Mouse (Mus musculus) myocyte (in vitro differentiated cells): ENCODE measurements around the gene Lrrc8c. TPM values are rescaled to one million over a fixed set of nuclear protein-coding genes. Genes with fewer than 3 reads are reported as not detected.

Experiments
- H3K27me3 ChIP-seq: one replicate; pipeline ENCODE4 v1.6.1; 2011; ENCODE audit not compliant: control insufficient read depth, insufficient read depth, insufficient read length
- H3K36me3 ChIP-seq: one replicate; pipeline ENCODE4 v1.6.1; 2011; ENCODE audit not compliant: control insufficient read depth, insufficient read depth
- H3K4me2 ChIP-seq: one replicate; pipeline ENCODE4 v1.6.1; 2011; ENCODE audit warnings: low read depth, control low read depth
- H3K4me3 ChIP-seq: one replicate; pipeline ENCODE4 v1.5.1; 2011; ENCODE audit warnings: mild to moderate bottlenecking, control low read depth, moderate library complexity
- H3K79me2 ChIP-seq: one replicate; pipeline ENCODE4 v1.6.1; 2011; ENCODE audit not compliant: control insufficient read depth, insufficient read depth
- H3ac ChIP-seq: one replicate; pipeline ENCODE4 v1.6.1; 2011; ENCODE audit not compliant: control insufficient read depth, insufficient read length
- CEBPB ChIP-seq: IDR thresholded peaks from 2 replicates; pipeline ENCODE4 v1.6.1; 2011; ENCODE audit warnings: mild to moderate bottlenecking, moderate library complexity; ENCODE audit not compliant: poor library complexity, insufficient read depth, severe bottlenecking
- E2F4 ChIP-seq: IDR thresholded peaks from one replicate; pipeline ENCODE4 v1.6.1; 2011; ENCODE audit warnings: mild to moderate bottlenecking, control low read depth, moderate library complexity; ENCODE audit not compliant: insufficient read depth
- MAX ChIP-seq: IDR thresholded peaks from one replicate; pipeline ENCODE4 v1.6.1; 2011; ENCODE audit warnings: low read depth, mild to moderate bottlenecking, control low read depth
- MYOD1 ChIP-seq, 3 experiments: IDR thresholded peaks; one replicate each; pipeline ENCODE4 v1.6.1; 2011; ENCODE audit warnings: control low read depth in 2 of 3, low read depth in 2 of 3, mild to moderate bottlenecking in 2 of 3, moderate library complexity in 1 of 3; ENCODE audit not compliant: insufficient read length in 2 of 3, control insufficient read depth in 1 of 3
- MYOG ChIP-seq, 3 experiments: IDR thresholded peaks; one replicate each; pipeline ENCODE4 v1.6.1; 2011; ENCODE audit warnings: control low read depth in 2 of 3, low read depth in 2 of 3, mild to moderate bottlenecking in 2 of 3; ENCODE audit not compliant: insufficient read length in 2 of 3, control insufficient read depth in 1 of 3, insufficient read depth in 1 of 3
- POLR2A ChIP-seq: IDR thresholded peaks from one replicate; pipeline ENCODE4 v1.6.1; 2011; ENCODE audit warnings: low read depth, mild to moderate bottlenecking, control low read depth, moderate library complexity; ENCODE audit not compliant: insufficient read length
- POLR2AphosphoS2 ChIP-seq: IDR thresholded peaks from one replicate; pipeline ENCODE4 v1.6.1; 2011; ENCODE audit warnings: low read depth, control low read depth; ENCODE audit not compliant: insufficient read length
- REST ChIP-seq: IDR thresholded peaks from one replicate; pipeline ENCODE4 v1.6.1; 2011; ENCODE audit warnings: mild to moderate bottlenecking, control low read depth, moderate library complexity; ENCODE audit not compliant: insufficient read depth, insufficient read length
- SRF ChIP-seq: IDR thresholded peaks from one replicate; pipeline ENCODE4 v1.6.1; 2011; ENCODE audit warnings: low read depth; ENCODE audit not compliant: control insufficient read depth, insufficient read length
- TCF12 ChIP-seq: IDR thresholded peaks from one replicate; pipeline ENCODE4 v1.6.1; 2011; ENCODE audit warnings: mild to moderate bottlenecking, control low read depth; ENCODE audit not compliant: poor library complexity, insufficient read depth, severe bottlenecking
- TCF3 ChIP-seq: IDR thresholded peaks from one replicate; pipeline ENCODE4 v1.6.1; 2011; ENCODE audit warnings: low read depth, control low read depth; ENCODE audit not compliant: insufficient read length
- USF1 ChIP-seq: IDR thresholded peaks from one replicate; pipeline ENCODE4 v1.6.1; 2011; ENCODE audit warnings: low read depth, mild to moderate bottlenecking, control low read depth, moderate library complexity
- polyA plus RNA-seq: library from polyadenylated mRNA; unstranded; fragments of >200 nt; fragmentation: generic; extraction: Trizol; gene quantifications from one replicate; pipeline ENCODE4 v1.2.1, GENCODE M21; 2012; ENCODE audit warnings: missing spikeins

Gene Lrrc8c
- polyA plus RNA-seq, 1 experiment: 7.9 TPM

DNA sequence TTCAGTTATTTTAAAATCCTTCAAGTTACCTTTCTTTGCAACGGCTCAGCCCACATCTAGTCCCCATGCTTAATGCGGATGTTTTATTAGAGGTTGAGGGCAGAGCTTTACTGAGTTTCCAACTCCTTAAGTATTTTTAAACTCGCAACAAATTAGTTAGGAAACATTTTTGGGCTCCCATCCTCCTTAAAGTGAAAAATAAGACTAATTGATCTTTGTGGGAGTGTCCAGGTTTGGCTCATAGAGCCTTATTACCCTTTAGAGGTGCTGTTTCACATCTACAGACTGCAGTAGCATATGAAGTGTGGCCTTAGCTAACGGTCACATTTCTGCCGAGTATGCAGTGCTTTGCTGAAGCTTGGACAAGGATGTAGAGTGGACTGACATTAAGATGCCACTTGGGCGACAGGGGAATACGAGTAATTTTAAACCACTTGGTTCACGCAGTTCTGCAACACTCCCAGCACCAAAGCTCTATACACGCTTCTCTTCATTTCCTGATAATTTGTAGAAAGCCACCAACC is 1.3 kb downstream of the Lrrc8c start:
- no peak for TF ChIP-seq MAX
- TF ChIP-seq REST: no peak
- peaks cover 18% of the 10 kb centered on the region for H3K79me2 ChIP-seq

DNA sequence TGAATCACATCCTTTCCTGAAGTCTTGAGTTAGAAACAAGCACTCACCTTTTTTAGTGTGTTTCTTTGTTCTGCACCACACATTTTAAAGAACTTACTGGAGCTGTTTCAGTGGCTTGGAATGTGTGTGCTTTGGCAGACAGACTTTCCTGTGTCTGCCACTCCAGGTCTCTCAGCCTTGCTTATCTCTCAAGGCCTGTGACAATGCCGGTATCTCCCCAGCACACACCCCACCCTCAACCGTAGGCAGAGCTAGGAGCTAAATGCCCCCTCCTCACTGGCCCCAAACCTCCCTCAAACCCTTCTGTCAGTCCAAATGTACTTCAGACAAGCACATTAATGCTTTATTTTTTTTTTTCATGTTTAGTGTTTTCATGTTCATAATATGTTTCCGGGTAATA is 4.3 kb downstream of the Lrrc8c start:
- TF ChIP-seq MYOD1 (IDR thresholded peaks at IDR 0.05; ENCODE audit: control insufficient read depth in 1 of 3, insufficient read length in 2 of 3, low read depth in 2 of 3) (no peak), E2F4 (no peak)
- Histone ChIP-seq H3K79me2 (peaks cover 18% of the 10 kb centered on the region), H3K27me3 (no peaks in the 10 kb centered on the region), H3K4me3 (no peak overlapping the region), H3ac (no peak overlapping the region), H3K4me2 (no peak overlapping the region), H3K36me3 (peaks cover 5% of the 10 kb centered on the region)

More for the DNA sequence above, 1.3 kb downstream of the Lrrc8c start:
- H3ac ChIP-seq: peak overlapping the region; percentile 91
- peak overlapping the region; percentile 78 for H3K4me2 ChIP-seq
- H3K27me3 ChIP-seq: no peaks in the 10 kb centered on the region
- peaks cover 5% of the 10 kb centered on the region for H3K36me3 ChIP-seq
- H3K4me3 ChIP-seq: peak overlapping the region; percentile 69

DNA sequence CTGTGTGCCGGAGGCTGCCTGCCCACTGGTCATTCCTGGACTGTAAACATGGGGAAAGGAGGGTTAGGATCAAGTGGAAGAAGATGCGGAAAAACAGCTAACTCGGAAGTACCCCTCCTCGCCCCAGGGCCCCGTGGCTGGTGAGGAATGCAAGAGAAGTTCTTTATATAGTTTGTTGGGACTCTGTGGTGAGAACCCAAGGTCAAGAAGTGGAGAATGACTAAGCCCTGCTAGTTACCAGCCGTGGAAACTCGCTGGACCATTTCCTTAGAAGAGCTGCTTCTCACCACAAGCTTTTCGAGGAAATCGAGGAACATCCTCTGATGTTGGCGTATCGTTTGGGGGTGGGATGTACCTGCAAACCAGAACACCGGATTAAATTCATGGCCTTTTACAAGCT is 5.8 kb downstream of the Lrrc8c start:
- Histone ChIP-seq H3K27me3 (no peaks in the 10 kb centered on the region), H3ac (no peak overlapping the region), H3K4me3 (no peak overlapping the region), H3K4me2 (no peak overlapping the region), H3K79me2 (peaks cover 19% of the 10 kb centered on the region), H3K36me3 (peaks cover 5% of the 10 kb centered on the region)
- TF ChIP-seq E2F4 (no peak), MAX (no peak), CEBPB (no peak), MYOD1 (IDR thresholded peaks at IDR 0.05; ENCODE audit: control insufficient read depth in 1 of 3, insufficient read length in 2 of 3, low read depth in 2 of 3) (no peak), REST (no peak), SRF (no peak), TCF3 (no peak), TCF12 (no peak), USF1 (no peak), POLR2AphosphoS2 (no peak), MYOG (IDR thresholded peaks at IDR 0.05; ENCODE audit: control insufficient read depth in 1 of 3, insufficient read depth in 1 of 3, insufficient read length in 2 of 3, low read depth in 2 of 3) (no peak), POLR2A (no peak)

DNA sequence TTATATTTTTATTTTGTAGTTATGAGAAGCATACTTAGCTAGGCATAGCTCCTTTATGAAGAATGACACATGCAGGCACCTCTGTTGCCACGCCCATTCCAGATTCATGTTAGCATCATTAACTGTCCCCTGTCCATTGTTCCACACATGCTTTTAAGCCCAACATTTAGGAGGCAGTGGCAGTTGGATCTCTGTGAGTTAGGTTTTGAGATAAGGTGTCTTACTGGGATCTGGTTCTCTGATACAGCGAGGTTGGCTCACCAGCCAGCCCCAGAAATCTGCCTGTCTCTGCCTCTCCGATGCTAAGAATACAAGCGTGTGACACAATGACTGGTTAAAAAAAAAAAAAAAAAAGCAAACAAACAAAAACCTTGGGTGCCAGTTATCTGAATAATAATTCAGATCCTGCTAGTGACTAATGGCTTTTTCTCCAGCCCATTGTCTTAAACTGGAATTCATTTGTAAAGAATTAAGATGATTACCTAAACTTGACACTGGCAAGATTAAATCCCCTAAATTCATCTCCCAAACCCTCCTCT is 7.0 kb downstream of the Lrrc8c start:
- Histone ChIP-seq H3K4me2 (no peak overlapping the region), H3ac (no peak overlapping the region), H3K4me3 (no peak overlapping the region), H3K79me2 (peaks cover 25% of the 10 kb centered on the region), H3K36me3 (peaks cover 5% of the 10 kb centered on the region), H3K27me3 (no peaks in the 10 kb centered on the region)
- TF ChIP-seq REST (no peak), MYOD1 (IDR thresholded peaks at IDR 0.05; ENCODE audit: control insufficient read depth in 1 of 3, insufficient read length in 2 of 3, low read depth in 2 of 3) (no peak), TCF3 (no peak), MAX (no peak), MYOG (IDR thresholded peaks at IDR 0.05; ENCODE audit: control insufficient read depth in 1 of 3, insufficient read depth in 1 of 3, insufficient read length in 2 of 3, low read depth in 2 of 3) (no peak)

DNA sequence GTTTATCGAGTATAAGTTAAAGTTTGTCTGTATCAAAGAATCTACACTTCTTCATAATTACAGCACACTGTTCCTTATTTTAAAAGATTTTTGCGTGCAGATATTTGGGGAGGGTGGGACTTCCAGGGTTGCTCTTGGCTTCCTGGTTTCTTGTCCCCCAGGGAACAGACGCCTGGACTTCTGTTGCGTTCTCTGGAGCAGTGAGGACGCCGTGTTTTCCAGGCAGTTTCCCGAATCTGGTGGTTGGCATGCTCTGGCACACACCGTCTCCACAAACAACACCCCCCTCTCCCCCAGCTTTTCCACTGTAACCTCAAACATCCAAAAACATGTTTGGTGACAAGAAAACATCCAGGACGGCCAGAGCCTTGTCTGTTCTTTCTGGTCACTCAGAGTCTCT is 7.6 kb downstream of the Lrrc8c start:
- TF ChIP-seq E2F4 (no peak), MAX (no peak), REST (no peak), CEBPB (no peak), USF1 (no peak), TCF3 (no peak), MYOD1 (IDR thresholded peaks at IDR 0.05; ENCODE audit: control insufficient read depth in 1 of 3, insufficient read length in 2 of 3, low read depth in 2 of 3) (no peak), TCF12 (no peak)
- H3K4me2 ChIP-seq: no peak overlapping the region
- H3K27me3 ChIP-seq: no peaks in the 10 kb centered on the region
- H3ac ChIP-seq: no peak overlapping the region
- H3K4me3 ChIP-seq: no peak overlapping the region
- peaks cover 5% of the 10 kb centered on the region for H3K36me3 ChIP-seq
- peaks cover 19% of the 10 kb centered on the region for H3K79me2 ChIP-seq
